9 mouse cellular contexts compared by ENCODE assay signal in the genomic region with DNA sequence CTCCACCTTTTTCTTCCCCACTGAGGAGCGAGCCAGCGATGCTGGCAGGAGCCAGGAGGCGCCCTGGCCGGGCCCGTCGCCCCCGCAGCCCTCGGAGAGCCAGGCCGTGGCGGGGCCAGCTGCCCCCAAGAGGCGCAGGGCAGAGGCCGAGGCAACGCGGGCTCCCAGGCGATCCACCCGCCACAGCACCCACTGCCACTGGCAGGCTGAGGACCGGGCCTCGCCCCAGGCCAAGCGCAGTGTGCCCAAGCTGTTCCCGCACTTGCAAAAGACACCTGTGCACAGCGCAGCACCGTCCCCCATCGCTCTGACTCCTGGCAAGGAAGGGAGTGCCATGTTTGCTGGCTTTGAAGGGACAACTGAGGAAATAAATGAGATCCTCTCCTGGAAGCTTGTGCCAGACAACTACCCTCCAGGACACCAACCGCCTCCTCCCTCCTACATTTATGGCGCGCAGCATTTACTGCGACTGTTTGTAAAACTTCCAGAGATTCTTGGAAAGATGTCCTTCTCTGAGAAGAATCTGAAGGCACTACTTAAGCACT. TPM values are rescaled to one million over a fixed set of nuclear protein-coding genes. Genes with fewer than 3 reads are reported as not detected.
A peak's percentile ranks its signal among the peaks of the same experiment; 100 is the strongest.
DNase-seq lines count a peak whose midpoint lies in the region; ATAC-seq and TF ChIP-seq lines count a peak whose summit lies in the region.
"Had no signal": no experiment of that assay in that cellular context is flagged by ENCODE, and none has a peak within 500 bp of the region (broad histone marks: within the 10 kb centered on the region; RNA-seq: fewer than 3 reads in every experiment).

No protein-coding gene starts in this region.

- no peak for DNase-seq in kidney, adult 2 months
- no peak for DNase-seq in kidney, adult 18-20 months
- peak; percentile 26 for DNase-seq in WW6 (ENCODE audit: low read depth, low spot score)
- DNase-seq in embryo, embryonic 9.5 days (ENCODE audit: extremely low spot score) = peak; percentile 71

- 44% methylated on average over 26 of the region's 27 CpGs for WGBS in kidney, adult 2 months
- WGBS in hindbrain, embryonic 12.5 days = 13% methylated on average over 27 of the region's 27 CpGs
- WGBS in limb, embryonic 15.5 days = 13% methylated on average over 27 of the region's 27 CpGs
- 26% methylated on average over 26 of the region's 27 CpGs for WGBS in olfactory bulb, adult 2 months

- peak overlapping the region; percentile 46; the same call in 1 of the 2 replicates for H3K4me3 ChIP-seq in kidney, adult 2 months (ENCODE audit: insufficient read depth, low read depth, low read length)
- H3K4me3 ChIP-seq in hindbrain, embryonic 12.5 days = peak overlapping the region; percentile 56
- H3K4me3 ChIP-seq in limb, embryonic 15.5 days = peak overlapping the region; percentile 64
- peak overlapping the region; percentile 66 for H3K4me3 ChIP-seq in olfactory bulb, adult 2 months (ENCODE audit: insufficient read depth, low read depth, low read length)

- no peaks in the 10 kb centered on the region for H3K36me3 ChIP-seq in kidney, adult 2 months (ENCODE audit: control insufficient read depth, insufficient read depth, low read length)
- no peaks in the 10 kb centered on the region for H3K36me3 ChIP-seq in hindbrain, embryonic 12.5 days
- no peaks in the 10 kb centered on the region for H3K36me3 ChIP-seq in limb, embryonic 15.5 days

- peak overlapping the region; percentile 89 for H3K4me2 ChIP-seq in hindbrain, embryonic 12.5 days (replicated peaks)
- peak overlapping the region; percentile 90 for H3K4me2 ChIP-seq in limb, embryonic 15.5 days

- no peaks in the 10 kb centered on the region for H3K27me3 ChIP-seq in kidney, adult 2 months (replicated peaks; ENCODE audit: control insufficient read depth, insufficient read depth, low read length)
- H3K27me3 ChIP-seq in hindbrain, embryonic 12.5 days = no peaks in the 10 kb centered on the region
- no peaks in the 10 kb centered on the region for H3K27me3 ChIP-seq in limb, embryonic 15.5 days
- H3K27me3 ChIP-seq: Patski had no signal

- peak; percentile 72 for ATAC-seq in hindbrain, embryonic 12.5 days (ENCODE audit: low FRiP score)
- ATAC-seq in limb, embryonic 15.5 days (ENCODE audit: insufficient number of reproducible peaks, low FRiP score, low TSS enrichment, low read depth) = peak; percentile 40; the same call in 1 of the 2 replicates
- ATAC-seq in monocyte, adult 5-6 weeks (replicated peaks; ENCODE audit: insufficient number of reproducible peaks, low FRiP score, low TSS enrichment, poor library complexity, severe bottlenecking) = no peak
- ATAC-seq: Patski had no signal

- no peak for TF ChIP-seq CTCF in kidney, adult 2 months (conservative IDR thresholded peaks at IDR 0.05; ENCODE audit: insufficient read depth, insufficient read length, low read depth, low read length)
- no peak for TF ChIP-seq CTCF in olfactory bulb, adult 2 months (IDR thresholded peaks at IDR 0.05; ENCODE audit: insufficient read depth, low read depth, low read length)

- H3K9ac ChIP-seq in hindbrain, embryonic 12.5 days = peak overlapping the region; percentile 82
- H3K9ac ChIP-seq in limb, embryonic 15.5 days = peak overlapping the region; percentile 55

- H3K27ac ChIP-seq in kidney, adult 2 months (ENCODE audit: insufficient read depth, low read depth, low read length) = no peak overlapping the region
- H3K27ac ChIP-seq in hindbrain, embryonic 12.5 days = peak overlapping the region; percentile 83
- peak overlapping the region; percentile 73 for H3K27ac ChIP-seq in limb, embryonic 15.5 days
- peak overlapping the region; percentile 88 for H3K27ac ChIP-seq in olfactory bulb, adult 2 months (ENCODE audit: insufficient read depth, low read depth, low read length)

- no peaks in the 10 kb centered on the region for H3K4me1 ChIP-seq in kidney, adult 2 months (ENCODE audit: control insufficient read depth, insufficient read depth, low read length)
- peaks cover 6% of the 10 kb centered on the region; the same call in 1 of the 2 replicates for H3K4me1 ChIP-seq in hindbrain, embryonic 12.5 days
- H3K4me1 ChIP-seq in limb, embryonic 15.5 days = peaks cover 8% of the 10 kb centered on the region
- H3K4me1 ChIP-seq in olfactory bulb, adult 2 months (ENCODE audit: control insufficient read depth, insufficient read depth, low read length) = peaks cover 3% of the 10 kb centered on the region

- no peaks in the 10 kb centered on the region for H3K9me3 ChIP-seq in hindbrain, embryonic 12.5 days (replicated peaks)
- no peaks in the 10 kb centered on the region for H3K9me3 ChIP-seq in limb, embryonic 15.5 days

- TF ChIP-seq POLR2A in kidney, adult 2 months (IDR thresholded peaks at IDR 0.05; ENCODE audit: low read depth, low read length) = no peak
- TF ChIP-seq POLR2A in olfactory bulb, adult 2 months (IDR thresholded peaks at IDR 0.05; ENCODE audit: insufficient read depth, low read depth, low read length) = no peak

RNA-seq across cellular contexts. Expression of a gene that starts 9.0 kb away (rescaled TPM):
- polyA plus RNA-seq in kidney, adult 2 months (2012; rRNA removed) = 1.3 and 1.5 TPM in 2 replicates
- 12.0 and 12.2 TPM in 2 replicates for polyA plus RNA-seq in hindbrain, embryonic 12.5 days (2016; fragmentation: Nextera tagmentation; extraction: Ambion mirVana)
- polyA plus RNA-seq in limb, embryonic 15.5 days (2015; fragmentation: Nextera tagmentation; extraction: Ambion mirVana) = 5.2 and 5.8 TPM in 2 replicates
- not detected in 2 replicates for polyA plus RNA-seq in olfactory bulb, adult 2 months (2012; ENCODE audit: insufficient read depth, insufficient read length, low replicate concordance, missing spikeins)
- total RNA-seq in monocyte, adult 5-6 weeks (2017) = 5.5 to 10.2 TPM (median 7.3 TPM) in 3 replicates

Comparison
In these comparisons a context has a peak if more than half of its experiments do, and no peak if none do; other contexts are left out.
1. DNase-seq: peak in WW6 (single experiment) and embryo, embryonic 9.5 days (single experiment); none in kidney, adult 2 months (single experiment) and kidney, adult 18-20 months (single experiment).
2. Peak in every context shown above with its lines, with median percentiles within 50 percentile points of each other: H3K4me3 ChIP-seq.